Mouse (Mus musculus) G1E (cell line): ENCODE data around the gene Gpr82. TPM values are rescaled to one million over a fixed set of nuclear protein-coding genes. Genes with fewer than 3 reads are reported as not detected.
A peak's percentile ranks its signal among the peaks of the same experiment; 100 is the strongest.

Source experiments
- ATAC-seq: 2 replicates; pipeline ENCODE4 v1.8.0; 2016; ENCODE audit warnings: mild to moderate bottlenecking; ENCODE audit not compliant: insufficient number of reproducible peaks, poor library complexity, low FRiP score, severe bottlenecking; ENCODE audit errors: extremely low read depth
- DNase-seq: peaks from one replicate; pipeline ENCODE4 v3.0.0; 2012; ENCODE audit warnings: low spot score
- H3K27me3 ChIP-seq: 2 replicates; pipeline ENCODE4 v1.6.1; 2012; ENCODE audit warnings: mild to moderate bottlenecking, low read length, inconsistent platforms; ENCODE audit not compliant: insufficient read depth
- H3K36me3 ChIP-seq: replicated peaks from 2 replicates; pipeline ENCODE3; 2012; ENCODE audit warnings: mild to moderate bottlenecking, inconsistent platforms
- H3K4me1 ChIP-seq: 2 replicates; pipeline ENCODE4 v1.6.1; 2012; ENCODE audit warnings: low read depth, low read length, inconsistent platforms, mixed read lengths; ENCODE audit not compliant: insufficient read depth
- H3K4me3 ChIP-seq: 2 replicates; pipeline ENCODE4 v1.5.1; 2012; ENCODE audit warnings: low read depth, mild to moderate bottlenecking, inconsistent platforms, low read length, moderate library complexity, mixed read lengths
- H3K9me3 ChIP-seq: replicated peaks from 2 replicates; pipeline ENCODE4 v1.6.1; 2012; ENCODE audit warnings: inconsistent platforms
- CTCF ChIP-seq: IDR thresholded peaks from 2 replicates; pipeline ENCODE4 v1.5.1; 2012; ENCODE audit warnings: low read depth, low read length, inconsistent platforms, mixed read lengths
- GATA1 ChIP-seq: IDR thresholded peaks from 2 replicates; pipeline ENCODE4 v1.6.1; 2012; ENCODE audit warnings: borderline replicate concordance, low read length, inconsistent platforms, mixed read lengths
- GATA2 ChIP-seq: IDR thresholded peaks from 2 replicates; pipeline ENCODE4 v1.6.1; 2012; ENCODE audit warnings: low read depth, low read length, inconsistent platforms, borderline replicate concordance
- POLR2AphosphoS5 ChIP-seq: IDR thresholded peaks from 2 replicates; pipeline ENCODE4 v1.6.1; 2012; ENCODE audit warnings: low read depth, low read length, inconsistent platforms; ENCODE audit not compliant: insufficient replicate concordance
- TAL1 ChIP-seq: conservative IDR thresholded peaks from 2 replicates; pipeline ENCODE4 v1.6.1; 2012; ENCODE audit warnings: low read depth, low read length, inconsistent platforms, mixed read lengths
- polyA plus RNA-seq: library from polyadenylated mRNA; stranded (reverse); fragments of >175 nt; gene quantifications from 2 replicates; pipeline ENCODE4 v1.2.3, GENCODE M21; 2012
- total RNA-seq, 2 experiments: library from RNA; stranded (forward) in 1 of 2; stranded (reverse) in 1 of 2; fragments of 200-1000 nt in 1 of 2; fragments of >200 nt in 1 of 2; fragmentation: Nextera tagmentation in 1 of 2; gene quantifications; 2 replicates each; pipeline ENCODE4 v1.2.3; 2014 to 2017

Gene Gpr82
- total and polyA plus RNA-seq, 3 experiments: 0.11 TPM; not detected in 2

- H3K4me3 ChIP-seq: no peak overlapping the region
- no peaks in the 10 kb centered on the region for H3K27me3 ChIP-seq
- ATAC-seq: no peak
- no peaks in the 10 kb centered on the region for H3K9me3 ChIP-seq
- H3K36me3 ChIP-seq: no peaks in the 10 kb centered on the region
- no peak for DNase-seq
- TF ChIP-seq POLR2AphosphoS5 (no peak), TAL1 (no peak), CTCF (no peak), GATA1 (no peak), GATA2 (no peak)
- peaks cover 69% of the 10 kb centered on the region for H3K4me1 ChIP-seq
These were observed 4.4 kb upstream of the Gpr82 start for GRCm38 (mm10) chrX:13656721-13657120.

GRCm38 (mm10) chrX:13658616-13659140 is 2.5 kb upstream of the Gpr82 start:
- DNase-seq (no peak), ATAC-seq (no peak)
- no peak for TF ChIP-seq CTCF
- TF ChIP-seq TAL1: no peak
- TF ChIP-seq POLR2AphosphoS5: no peak
- no peak for TF ChIP-seq GATA2
- TF ChIP-seq GATA1: no peak
- Histone ChIP-seq H3K36me3 (no peaks in the 10 kb centered on the region), H3K27me3 (no peaks in the 10 kb centered on the region), H3K9me3 (no peaks in the 10 kb centered on the region), H3K4me3 (no peak overlapping the region), H3K4me1 (peaks cover 55% of the 10 kb centered on the region)

- DNase-seq (no peak), ATAC-seq (no peak)
- no peaks in the 10 kb centered on the region for H3K27me3 ChIP-seq
- H3K36me3 ChIP-seq: no peaks in the 10 kb centered on the region
- H3K4me1 ChIP-seq: peaks cover 50% of the 10 kb centered on the region
- H3K9me3 ChIP-seq: no peaks in the 10 kb centered on the region
- TF ChIP-seq TAL1: no peak
- TF ChIP-seq GATA2: no peak
- TF ChIP-seq CTCF: no peak
- no peak for TF ChIP-seq GATA1
- TF ChIP-seq POLR2AphosphoS5: no peak
- H3K4me3 ChIP-seq: no peak overlapping the region
These were observed 1.8 kb upstream of the Gpr82 start for GRCm38 (mm10) chrX:13659201-13659890.

GRCm38 (mm10) chrX:13668867-13669266 is 7.7 kb downstream of the Gpr82 start:
- no peak for DNase-seq
- peak; percentile 95 for ATAC-seq
- TF ChIP-seq TAL1 (peak; percentile 70), POLR2AphosphoS5 (no peak), GATA1 (no peak), CTCF (no peak), GATA2 (no peak)
- H3K4me1 ChIP-seq: peaks cover 17% of the 10 kb centered on the region
- H3K36me3 ChIP-seq: no peaks in the 10 kb centered on the region
- H3K9me3 ChIP-seq: no peaks in the 10 kb centered on the region
- no peak overlapping the region for H3K4me3 ChIP-seq
- H3K27me3 ChIP-seq: no peaks in the 10 kb centered on the region

GRCm38 (mm10) chrX:13670342-13670741 is 9.2 kb downstream of the Gpr82 start:
- DNase-seq (no peak), ATAC-seq (no peak)
- Histone ChIP-seq H3K9me3 (no peaks in the 10 kb centered on the region), H3K4me3 (no peak overlapping the region), H3K36me3 (no peaks in the 10 kb centered on the region), H3K4me1 (peaks cover 17% of the 10 kb centered on the region), H3K27me3 (no peaks in the 10 kb centered on the region)
- TF ChIP-seq POLR2AphosphoS5: no peak

GRCm38 (mm10) chrX:13673001-13673400 is 11.8 kb downstream of the Gpr82 start:
- Histone ChIP-seq H3K9me3 (no peaks in the 10 kb centered on the region), H3K36me3 (no peaks in the 10 kb centered on the region), H3K4me1 (peaks cover 12% of the 10 kb centered on the region), H3K4me3 (no peak overlapping the region), H3K27me3 (no peaks in the 10 kb centered on the region)
- DNase-seq: no peak
- TF ChIP-seq CTCF: no peak
- TF ChIP-seq GATA1: no peak
- TF ChIP-seq POLR2AphosphoS5: no peak
- TF ChIP-seq GATA2: no peak
- no peak for TF ChIP-seq TAL1
- ATAC-seq: no peak
